11 mouse cellular contexts compared by ENCODE assay signal in genomic region chr15:83095950-83096349, GRCm38 (mm10). TPM values are rescaled to one million over a fixed set of nuclear protein-coding genes. Genes with fewer than 3 reads are reported as not detected.
DNase-seq lines count a peak whose midpoint lies in the region; ATAC-seq and TF ChIP-seq lines count a peak whose summit lies in the region.
"Had no signal": no experiment of that assay in that cellular context is flagged by ENCODE, and none has a peak within 500 bp of the region (broad histone marks: within the 10 kb centered on the region; RNA-seq: fewer than 3 reads in every experiment).

No protein-coding gene starts in this region.

- H3K27ac ChIP-seq in liver, embryonic 14.5 days: no peak overlapping the region
- no peak overlapping the region for H3K27ac ChIP-seq in liver, embryonic 11.5 days (ENCODE audit: low read depth, low read length)
- H3K27ac ChIP-seq in kidney, embryonic 15.5 days: no peak overlapping the region
- H3K27ac ChIP-seq: neural tube, embryonic 13.5 days had no signal

- no peak overlapping the region for H3K4me3 ChIP-seq in liver, embryonic 14.5 days (ENCODE audit: insufficient read depth in 1 of 2, low read depth in 2 of 2, low read length in 2 of 2)
- H3K4me3 ChIP-seq in liver, embryonic 11.5 days (ENCODE audit: low read depth, low read length): no peak overlapping the region
- H3K4me3 ChIP-seq in E14TG2a.4 (replicated peaks; ENCODE audit: low read length): no peak overlapping the region
- no peak overlapping the region for H3K4me3 ChIP-seq in kidney, embryonic 15.5 days (replicated peaks)
- H3K4me3 ChIP-seq: neural tube, embryonic 13.5 days had no signal

- H3K9me3 ChIP-seq in liver, embryonic 14.5 days (ENCODE audit: control insufficient read depth, low read length): no peaks in the 10 kb centered on the region
- H3K9me3 ChIP-seq in liver, embryonic 11.5 days (ENCODE audit: control insufficient read depth, low read length): no peaks in the 10 kb centered on the region
- H3K9me3 ChIP-seq in E14TG2a.4 (ENCODE audit: low read length): no peaks in the 10 kb centered on the region
- no peaks in the 10 kb centered on the region for H3K9me3 ChIP-seq in kidney, embryonic 15.5 days (replicated peaks)
- H3K9me3 ChIP-seq: neural tube, embryonic 13.5 days had no signal

- whole genome bisulfite sequencing in liver, embryonic 14.5 days (ENCODE audit: insufficient replicate concordance): 29% methylated on average over 2 of the region's 2 CpGs
- WGBS in liver, embryonic 11.5 days: 31% methylated on average over 2 of the region's 2 CpGs
- 51% methylated on average over 2 of the region's 2 CpGs for WGBS in kidney, embryonic 15.5 days

- no peaks in the 10 kb centered on the region for H3K36me3 ChIP-seq in liver, embryonic 14.5 days (replicated peaks; ENCODE audit: control insufficient read depth, insufficient read depth, low read depth)
- no peaks in the 10 kb centered on the region for H3K36me3 ChIP-seq in liver, embryonic 11.5 days (ENCODE audit: control insufficient read depth, insufficient read depth, low read length)
- H3K36me3 ChIP-seq in E14TG2a.4 (ENCODE audit: insufficient read depth, low read length): no peaks in the 10 kb centered on the region
- H3K36me3 ChIP-seq in kidney, embryonic 15.5 days: no peaks in the 10 kb centered on the region
- H3K36me3 ChIP-seq: neural tube, embryonic 13.5 days had no signal

- no peak overlapping the region for H3K9ac ChIP-seq in liver, embryonic 14.5 days (replicated peaks)
- H3K9ac ChIP-seq in liver, embryonic 11.5 days (ENCODE audit: low read depth, low read length): no peak overlapping the region
- no peak overlapping the region for H3K9ac ChIP-seq in kidney, embryonic 15.5 days
- H3K9ac ChIP-seq: neural tube, embryonic 13.5 days had no signal

- H3K4me2 ChIP-seq in liver, embryonic 14.5 days (ENCODE audit: low read depth): no peak overlapping the region
- H3K4me2 ChIP-seq in liver, embryonic 11.5 days: no peak overlapping the region
- no peak overlapping the region for H3K4me2 ChIP-seq in kidney, embryonic 15.5 days
- H3K4me2 ChIP-seq: neural tube, embryonic 13.5 days had no signal

- no peaks in the 10 kb centered on the region for H3K27me3 ChIP-seq in liver, embryonic 14.5 days (ENCODE audit: control insufficient read depth, insufficient read depth, low read length)
- H3K27me3 ChIP-seq in liver, embryonic 11.5 days (replicated peaks; ENCODE audit: control insufficient read depth, insufficient read depth, low read length): peaks cover 15% of the 10 kb centered on the region
- H3K27me3 ChIP-seq in E14TG2a.4 (ENCODE audit: insufficient read depth, low read length): no peaks in the 10 kb centered on the region
- H3K27me3 ChIP-seq in kidney, embryonic 15.5 days: peaks cover 13% of the 10 kb centered on the region; the same call in 1 of the 2 replicates

- TF ChIP-seq EP300 in liver, embryonic 14.5 days (IDR thresholded peaks at IDR 0.05; ENCODE audit: low read depth): no peak

- peak; percentile 59 for TF ChIP-seq CTCF in liver, embryonic 14.5 days (IDR thresholded peaks at IDR 0.05; ENCODE audit: low read depth)
- TF ChIP-seq CTCF in E14TG2a.4 (conservative IDR thresholded peaks at IDR 0.05; ENCODE audit: low read length): peak; percentile 47

- no peak for ATAC-seq in liver, embryonic 14.5 days (ENCODE audit: insufficient read depth)
- ATAC-seq in liver, embryonic 11.5 days (replicated peaks; ENCODE audit: low FRiP score): no peak
- ATAC-seq in kidney, embryonic 15.5 days (replicated peaks; ENCODE audit: low FRiP score): no peak

- DNase-seq in liver, embryonic 14.5 days (ENCODE audit: low read depth in 3 of 3, low spot score in 3 of 3): no peak
- no peak for DNase-seq in liver, embryonic 11.5 days (ENCODE audit: low spot score)
- peak; percentile 46 to 56 for DNase-seq in B cell, adult 2 months
- peak; percentile 60 for DNase-seq in induced T-regulatory cell, adult 2 months (ENCODE audit: low read depth)
- DNase-seq in right cerebral cortex, postnatal 4 days: no peak
- no peak for DNase-seq in cerebellum, adult 9-10 months
- DNase-seq: cerebellum, adult 8-10 months; lung, postnatal 4 days had no signal

- H3K4me1 ChIP-seq in liver, embryonic 14.5 days (replicated peaks; ENCODE audit: control insufficient read depth in 2 of 2, insufficient read depth in 2 of 2, low read length in 1 of 2): peaks cover 0 to 7% of the 10 kb centered on the region in 2 experiments; a peak in 2 of 4 replicates
- peaks cover 4% of the 10 kb centered on the region; the same call in 1 of the 2 replicates for H3K4me1 ChIP-seq in liver, embryonic 11.5 days (replicated peaks; ENCODE audit: control insufficient read depth, insufficient read depth, low read length)
- H3K4me1 ChIP-seq in E14TG2a.4 (replicated peaks; ENCODE audit: low read depth, low read length): peaks cover 49% of the 10 kb centered on the region
- H3K4me1 ChIP-seq in kidney, embryonic 15.5 days: peaks cover 15% of the 10 kb centered on the region

RNA-seq across cellular contexts. Expression of gene Serhl, which starts 6.6 kb away (rescaled TPM):
- 6.9 and 12.4 TPM in 2 replicates for polyA plus RNA-seq in liver, embryonic 14.5 days (2012; rRNA removed)
- polyA plus RNA-seq in liver, embryonic 14.5 days (2014; fragmentation: Nextera tagmentation; extraction: Ambion mirVana): 14.8 and 17.2 TPM in 2 replicates
- polyA plus RNA-seq in liver, embryonic 11.5 days (2014; fragmentation: Nextera tagmentation; extraction: Ambion mirVana): 45.8 and 49.4 TPM in 2 replicates
- 54.1 and 59.4 TPM in 2 replicates for polyA plus RNA-seq in kidney, embryonic 15.5 days (2015; fragmentation: Nextera tagmentation; extraction: Ambion mirVana)

RNA-seq across cellular contexts. Expression of gene Rrp7a, which starts 26.7 kb away (rescaled TPM):
- 16.0 and 23.9 TPM in 2 replicates for polyA plus RNA-seq in liver, embryonic 14.5 days (2012; rRNA removed)
- polyA plus RNA-seq in liver, embryonic 14.5 days (2014; fragmentation: Nextera tagmentation; extraction: Ambion mirVana): 21.2 and 22.3 TPM in 2 replicates
- polyA plus RNA-seq in liver, embryonic 11.5 days (2014; fragmentation: Nextera tagmentation; extraction: Ambion mirVana): 71.1 and 77.6 TPM in 2 replicates
- polyA plus RNA-seq in kidney, embryonic 15.5 days (2015; fragmentation: Nextera tagmentation; extraction: Ambion mirVana): 61.4 and 74.3 TPM in 2 replicates

RNA-seq across cellular contexts. Expression of gene Poldip3, which starts 53.2 kb away (rescaled TPM):
- polyA plus RNA-seq in liver, embryonic 14.5 days (2012; rRNA removed): 22.8 and 25.1 TPM in 2 replicates
- polyA plus RNA-seq in liver, embryonic 14.5 days (2014; fragmentation: Nextera tagmentation; extraction: Ambion mirVana): 49.4 and 58.5 TPM in 2 replicates
- 117 and 127 TPM in 2 replicates for polyA plus RNA-seq in liver, embryonic 11.5 days (2014; fragmentation: Nextera tagmentation; extraction: Ambion mirVana)
- polyA plus RNA-seq in kidney, embryonic 15.5 days (2015; fragmentation: Nextera tagmentation; extraction: Ambion mirVana): 144 and 148 TPM in 2 replicates

Comparison
In these comparisons a context has a peak if more than half of its experiments do, and no peak if none do; other contexts are left out.
1. DNase-seq: peak in B cell, adult 2 months (2 of 2) and induced T-regulatory cell, adult 2 months (single experiment); none in liver, embryonic 14.5 days (0 of 3), liver, embryonic 11.5 days (single experiment), right cerebral cortex, postnatal 4 days (single experiment) and cerebellum, adult 9-10 months (single experiment).